Mouse (Mus musculus) heart, adult 2 months (tissue): ENCODE measurements around the gene Cdkn2d.
A peak's percentile ranks its signal among the peaks of the same experiment; 100 is the strongest.

Experiments
- CTCF ChIP-seq: fragments of 200-600 bp; IDR thresholded peaks from 2 replicates; pipeline ENCODE4 v1.8.1; 2022; ENCODE audit warnings: antibody characterized with exemption, mild to moderate bottlenecking, moderate library complexity
- EP300 ChIP-seq: fragments of 200-500 bp; IDR thresholded peaks from 2 replicates; pipeline ENCODE4 v1.6.1; 2011; ENCODE audit warnings: low read depth, low read length, control low read depth; ENCODE audit not compliant: insufficient read depth
- POLR2A ChIP-seq: fragments of 200-500 bp; IDR thresholded peaks from 2 replicates; pipeline ENCODE4 v1.6.1; 2011; ENCODE audit warnings: mild to moderate bottlenecking, low read depth, low read length, control low read depth; ENCODE audit not compliant: insufficient read depth

- TF ChIP-seq CTCF (0 out of 2 replicates have a peak, but pooled peaks have one; percentile 16), POLR2A (peak; percentile 84), EP300 (peak; percentile 69; the same call in 1 of the 2 replicates)
Measured at GRCm38 (mm10) chr9:21287571-21288402, 3.4 kb downstream of the Cdkn2d start, which contains the start of gene Kri1.
